Mouse (Mus musculus): ENCODE results near the gene Glud1. TPM values are rescaled to one million over a fixed set of nuclear protein-coding genes. Genes with fewer than 3 reads are reported as not detected.

The Glud1 gene
- total and polyA plus RNA-seq, 2 experiments from 2014 or later = 114 to 192 TPM

DNA sequence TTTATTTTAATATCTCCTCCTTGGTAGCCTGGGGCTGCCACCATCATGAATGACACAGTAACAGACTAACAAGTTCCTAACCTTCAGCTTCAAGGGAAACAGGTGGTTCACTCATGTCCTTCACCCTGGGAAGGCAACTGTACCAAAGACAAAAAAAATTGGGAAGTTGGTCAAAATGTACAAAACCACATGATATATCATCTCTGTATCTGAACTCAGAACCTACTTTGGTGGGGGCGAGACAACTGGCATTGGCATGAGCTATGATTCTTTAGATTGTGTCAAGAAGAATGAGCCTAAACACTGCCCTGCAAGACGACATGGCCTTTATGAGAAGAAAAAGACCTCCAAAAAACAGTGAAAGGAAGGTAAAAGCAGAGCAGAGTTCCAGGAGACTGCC is 29.7 kb upstream of the Glud1 start:
- no peak for ATAC-seq (ENCODE audit: low FRiP score)
- 83% methylated on average over 2 of the region's 2 CpGs for WGBS
- H3K4me3 ChIP-seq (ENCODE audit: low read depth, low read length) = no peak overlapping the region

DNA sequence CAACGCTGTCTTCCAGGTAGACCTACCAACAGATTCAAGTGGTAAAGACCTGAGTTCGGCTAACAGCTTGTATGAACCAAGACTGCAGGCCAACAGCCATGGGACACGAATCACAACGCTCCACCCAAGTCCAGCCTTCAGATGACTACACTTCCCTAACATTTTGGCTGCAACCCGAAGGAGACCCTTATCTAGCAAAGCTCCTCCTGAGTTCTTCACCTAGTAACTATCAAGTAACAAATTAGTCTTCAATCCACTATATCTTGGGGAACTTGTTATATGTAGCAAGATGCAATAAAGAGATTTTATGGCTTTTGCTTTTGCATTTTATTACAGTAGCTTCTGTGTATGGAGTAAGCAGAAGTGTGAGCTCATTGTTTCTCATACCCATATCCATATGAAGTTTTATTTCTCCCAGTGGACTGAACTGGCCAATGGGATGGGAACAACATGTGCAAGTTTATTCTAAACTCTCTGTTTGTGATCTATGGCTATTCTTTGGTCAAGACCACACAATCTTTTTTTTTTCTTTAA is 28.7 kb upstream of the Glud1 start:
- 94% methylated on average over 5 of the region's 5 CpGs for WGBS
- no peaks in the 10 kb centered on the region for H3K4me1 ChIP-seq (ENCODE audit: insufficient read depth, low read length)
- H3K27ac ChIP-seq (ENCODE audit: low read depth, low read length) = no peak overlapping the region
- ATAC-seq (ENCODE audit: low FRiP score) (no peak), DNase-seq (ENCODE audit: low spot score) (no peak)
- no peaks in the 10 kb centered on the region for H3K9me3 ChIP-seq (ENCODE audit: low read length)
- H3K27me3 ChIP-seq (ENCODE audit: insufficient read depth, low read length) = no peaks in the 10 kb centered on the region
- no peak overlapping the region for H3K4me3 ChIP-seq (ENCODE audit: low read depth, low read length)
- H3K36me3 ChIP-seq (ENCODE audit: insufficient read depth, low read length) = no peaks in the 10 kb centered on the region
- H3K9ac ChIP-seq (replicated peaks; ENCODE audit: low read length, poor library complexity, severe bottlenecking) = no peak overlapping the region
- H3K4me2 ChIP-seq (ENCODE audit: low read depth, low read length, poor library complexity, severe bottlenecking) = no peak overlapping the region
- no peak for TF ChIP-seq CTCF (IDR thresholded peaks at IDR 0.05)

More for the DNA sequence above, 29.7 kb upstream of the Glud1 start:
- Histone ChIP-seq H3K36me3 (ENCODE audit: insufficient read depth, low read length) (no peaks in the 10 kb centered on the region), H3K4me1 (ENCODE audit: insufficient read depth, low read length) (no peaks in the 10 kb centered on the region), H3K27me3 (ENCODE audit: insufficient read depth, low read length) (no peaks in the 10 kb centered on the region), H3K9ac (replicated peaks; ENCODE audit: low read length, poor library complexity, severe bottlenecking) (no peak overlapping the region), H3K27ac (ENCODE audit: low read depth, low read length) (no peak overlapping the region), H3K4me2 (ENCODE audit: low read depth, low read length, poor library complexity, severe bottlenecking) (no peak overlapping the region), H3K9me3 (ENCODE audit: low read length) (no peaks in the 10 kb centered on the region)
- no peak for DNase-seq (ENCODE audit: low spot score)
- TF ChIP-seq CTCF (IDR thresholded peaks at IDR 0.05) = no peak

DNA sequence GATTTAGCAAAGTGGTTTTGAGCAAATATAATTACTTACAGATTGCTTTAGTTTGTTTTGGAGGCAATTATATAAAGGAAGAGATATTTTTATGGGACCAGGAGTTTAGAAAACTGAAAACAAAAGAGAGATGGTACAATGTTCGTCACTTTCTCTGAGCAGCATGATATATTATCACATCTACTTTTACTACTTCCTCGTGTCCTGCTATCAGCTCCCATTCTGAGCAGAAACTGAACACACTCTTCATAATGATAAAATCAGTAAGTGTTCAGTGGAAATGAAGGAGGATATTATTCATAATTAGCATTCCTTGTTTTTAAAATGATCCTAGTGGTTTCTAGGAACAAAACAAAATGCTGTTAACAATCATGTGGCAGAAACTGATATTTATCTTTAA is 22.1 kb upstream of the Glud1 start:
- no peak for ATAC-seq (ENCODE audit: low FRiP score)
- Histone ChIP-seq H3K27ac (ENCODE audit: low read depth, low read length) (no peak overlapping the region), H3K9ac (replicated peaks; ENCODE audit: low read length, poor library complexity, severe bottlenecking) (no peak overlapping the region), H3K4me2 (ENCODE audit: low read depth, low read length, poor library complexity, severe bottlenecking) (no peak overlapping the region), H3K4me3 (ENCODE audit: low read depth, low read length) (no peak overlapping the region), H3K4me1 (ENCODE audit: insufficient read depth, low read length) (no peaks in the 10 kb centered on the region), H3K9me3 (ENCODE audit: low read length) (no peaks in the 10 kb centered on the region), H3K36me3 (ENCODE audit: insufficient read depth, low read length) (no peaks in the 10 kb centered on the region), H3K27me3 (ENCODE audit: insufficient read depth, low read length) (no peaks in the 10 kb centered on the region)
- no peak for DNase-seq (ENCODE audit: low spot score)
- no peak for TF ChIP-seq CTCF (IDR thresholded peaks at IDR 0.05)
- WGBS = 89% methylated on average over 2 of the region's 2 CpGs

DNA sequence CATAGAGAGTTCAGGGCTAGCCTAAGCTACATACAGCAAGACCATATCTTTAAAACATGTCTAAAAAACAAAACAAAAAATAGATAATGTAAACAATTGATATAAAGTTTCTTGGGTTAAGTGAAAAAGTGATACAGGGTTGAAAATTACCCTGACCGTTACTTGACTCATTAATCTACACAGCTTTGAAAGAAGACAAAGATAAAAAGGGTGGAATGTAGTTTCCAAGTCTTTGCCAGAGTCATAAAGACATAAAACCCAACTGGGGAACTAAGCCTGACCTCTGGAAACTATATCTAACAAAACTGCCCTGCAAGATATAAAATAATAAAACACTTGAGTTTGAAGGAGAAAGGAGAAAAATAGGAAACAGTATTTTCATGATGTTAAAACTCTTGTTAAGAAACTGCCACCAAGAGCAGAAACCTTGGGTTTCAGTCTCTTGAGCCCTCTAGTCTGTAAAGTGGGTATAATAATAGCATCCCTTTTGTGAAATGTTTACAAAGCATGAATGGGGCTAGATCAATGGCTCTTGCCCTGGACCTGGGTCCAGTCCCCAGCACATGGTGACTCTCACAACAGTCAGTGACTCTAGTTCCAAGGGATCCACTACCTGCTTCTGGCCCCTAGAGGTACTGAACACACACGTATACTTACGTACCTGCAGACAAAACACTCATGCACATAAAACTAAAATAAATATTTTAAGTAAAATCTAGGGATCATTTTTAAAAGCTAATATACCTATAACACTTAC is 21.1 kb upstream of the Glud1 start:
- TF ChIP-seq CTCF (IDR thresholded peaks at IDR 0.05) = no peak
- WGBS = 95% methylated on average over 3 of the region's 3 CpGs
- H3K9ac ChIP-seq (replicated peaks; ENCODE audit: low read length, poor library complexity, severe bottlenecking) = no peak overlapping the region
- no peaks in the 10 kb centered on the region for H3K9me3 ChIP-seq (ENCODE audit: low read length)
- H3K4me2 ChIP-seq (ENCODE audit: low read depth, low read length, poor library complexity, severe bottlenecking) = no peak overlapping the region
- no peak overlapping the region for H3K27ac ChIP-seq (ENCODE audit: low read depth, low read length)
- no peaks in the 10 kb centered on the region for H3K36me3 ChIP-seq (ENCODE audit: insufficient read depth, low read length)
- H3K4me3 ChIP-seq (ENCODE audit: low read depth, low read length) = no peak overlapping the region
- no peaks in the 10 kb centered on the region for H3K4me1 ChIP-seq (ENCODE audit: insufficient read depth, low read length)
- DNase-seq (ENCODE audit: low spot score) = no peak
- ATAC-seq (ENCODE audit: low FRiP score) = no peak
- no peaks in the 10 kb centered on the region for H3K27me3 ChIP-seq (ENCODE audit: insufficient read depth, low read length)

- Histone ChIP-seq H3K4me1 (ENCODE audit: insufficient read depth, low read length) (no peaks in the 10 kb centered on the region), H3K4me3 (ENCODE audit: low read depth, low read length) (no peak overlapping the region), H3K4me2 (ENCODE audit: low read depth, low read length, poor library complexity, severe bottlenecking) (no peak overlapping the region), H3K27ac (ENCODE audit: low read depth, low read length) (no peak overlapping the region), H3K36me3 (ENCODE audit: insufficient read depth, low read length) (no peaks in the 10 kb centered on the region), H3K27me3 (ENCODE audit: insufficient read depth, low read length) (no peaks in the 10 kb centered on the region), H3K9ac (replicated peaks; ENCODE audit: low read length, poor library complexity, severe bottlenecking) (no peak overlapping the region), H3K9me3 (ENCODE audit: low read length) (no peaks in the 10 kb centered on the region)
- no peak for ATAC-seq (ENCODE audit: low FRiP score)
- TF ChIP-seq CTCF (IDR thresholded peaks at IDR 0.05) = no peak
- WGBS = 58% methylated on average over 1 of the region's 1 CpGs
- no peak for DNase-seq (ENCODE audit: low spot score)
Measured at GRCm38 (mm10) chr14:34290229-34290628, 20.3 kb upstream of the Glud1 start.

- Histone ChIP-seq H3K4me2 (ENCODE audit: low read depth, low read length, poor library complexity, severe bottlenecking) (no peak overlapping the region), H3K4me1 (ENCODE audit: insufficient read depth, low read length) (no peaks in the 10 kb centered on the region), H3K9me3 (ENCODE audit: low read length) (no peaks in the 10 kb centered on the region), H3K27me3 (ENCODE audit: insufficient read depth, low read length) (no peaks in the 10 kb centered on the region), H3K4me3 (ENCODE audit: low read depth, low read length) (no peak overlapping the region), H3K36me3 (ENCODE audit: insufficient read depth, low read length) (no peaks in the 10 kb centered on the region), H3K9ac (replicated peaks; ENCODE audit: low read length, poor library complexity, severe bottlenecking) (no peak overlapping the region), H3K27ac (ENCODE audit: low read depth, low read length) (no peak overlapping the region)
- ATAC-seq (ENCODE audit: low FRiP score) (no peak), DNase-seq (ENCODE audit: low spot score) (no peak)
- 86% methylated on average over 3 of the region's 3 CpGs for WGBS
- no peak for TF ChIP-seq CTCF (IDR thresholded peaks at IDR 0.05)
Measured at GRCm38 (mm10) chr14:34293641-34294040, 16.9 kb upstream of the Glud1 start.
